Mouse (Mus musculus) lung, adult 2 months (tissue): ENCODE measurements around the gene Fkbp8. TPM values are rescaled to one million over a fixed set of nuclear protein-coding genes. Genes with fewer than 3 reads are reported as not detected.

Experiments used
- DNase-seq: peaks from one replicate; pipeline ENCODE4 v3.0.0; 2022
- H3K4me1 ChIP-seq: fragments of 200-500 bp; 2 replicates; pipeline ENCODE4 v1.6.1; 2011; ENCODE audit warnings: low read length; ENCODE audit not compliant: control insufficient read depth, insufficient read depth
- H3K4me3 ChIP-seq: fragments of 200-500 bp; replicated peaks from 2 replicates; pipeline ENCODE3; 2011; ENCODE audit warnings: low read depth, mild to moderate bottlenecking, control low read depth, low read length; ENCODE audit errors: extremely low read depth
- CTCF ChIP-seq: fragments of 200-500 bp; IDR thresholded peaks from 2 replicates; pipeline ENCODE4 v1.5.1; 2011; ENCODE audit warnings: mild to moderate bottlenecking, low read length, control low read depth; ENCODE audit not compliant: insufficient read depth
- POLR2A ChIP-seq: fragments of 200-500 bp; IDR thresholded peaks from 2 replicates; pipeline ENCODE4 v1.6.1; 2011; ENCODE audit warnings: low read depth, mild to moderate bottlenecking, control low read depth, low read length, borderline replicate concordance; ENCODE audit errors: extremely low read depth
- WGBS: fragments of 180-500 bp; shearing (Covaris S2); methylation state at CpG from one replicate; pipeline ENCODE4 v1.1.7; 2018; 5-methylcytosine and 5-hydroxymethylcytosine counted together
- polyA plus RNA-seq: library from polyadenylated mRNA; depleted of rRNA; stranded (reverse); fragments of >200 nt; gene quantifications from 2 replicates; pipeline ENCODE4 v1.2.3, GENCODE M21; 2012

The Fkbp8 gene
- polyA plus RNA-seq, 1 experiment, result 361 TPM

DNA sequence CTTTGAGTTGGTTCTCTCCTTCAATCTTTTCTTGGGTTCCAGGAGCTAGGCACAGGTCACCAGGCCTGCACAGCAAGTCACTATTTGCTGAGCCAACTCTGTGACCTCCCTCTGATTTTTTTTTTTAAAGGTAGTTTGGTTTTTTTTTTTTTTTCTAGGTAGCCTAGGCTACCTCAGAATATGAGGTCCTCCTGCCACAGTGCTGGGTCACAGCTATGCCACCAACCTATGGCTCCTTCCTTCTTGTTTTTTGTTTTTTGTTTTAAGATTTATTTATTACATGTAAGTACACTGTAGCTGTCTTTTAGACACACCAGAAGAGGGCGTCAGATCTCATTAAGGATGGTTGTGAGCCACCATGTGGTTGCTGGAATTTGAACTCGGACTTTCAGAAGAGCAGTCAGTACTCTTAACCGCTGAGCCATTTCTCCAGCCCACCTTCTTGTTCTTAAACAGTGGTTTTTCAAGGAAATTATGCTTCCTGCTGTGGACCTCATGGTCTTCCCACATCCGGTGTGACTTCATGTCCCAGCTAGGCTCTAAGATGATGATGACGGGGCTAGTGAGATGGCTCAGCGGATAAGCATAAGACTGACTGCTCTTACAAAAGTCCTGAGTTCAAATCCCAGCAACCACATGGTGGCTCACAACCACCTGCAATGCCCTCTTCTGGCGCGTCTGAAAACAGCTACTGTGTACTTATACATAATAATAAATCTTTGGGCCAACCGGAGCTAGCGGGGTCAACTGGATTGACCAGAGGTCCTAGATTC lies 22.1 kb downstream of the Fkbp8 start:
- H3K4me3 ChIP-seq, result no peak overlapping the region
- no peak for DNase-seq
- TF ChIP-seq CTCF, result no peak
- TF ChIP-seq POLR2A, result no peak
- WGBS, result 86% methylated on average over 10 of the region's 10 CpGs
- H3K4me1 ChIP-seq, result peaks cover 40% of the 10 kb centered on the region

DNA sequence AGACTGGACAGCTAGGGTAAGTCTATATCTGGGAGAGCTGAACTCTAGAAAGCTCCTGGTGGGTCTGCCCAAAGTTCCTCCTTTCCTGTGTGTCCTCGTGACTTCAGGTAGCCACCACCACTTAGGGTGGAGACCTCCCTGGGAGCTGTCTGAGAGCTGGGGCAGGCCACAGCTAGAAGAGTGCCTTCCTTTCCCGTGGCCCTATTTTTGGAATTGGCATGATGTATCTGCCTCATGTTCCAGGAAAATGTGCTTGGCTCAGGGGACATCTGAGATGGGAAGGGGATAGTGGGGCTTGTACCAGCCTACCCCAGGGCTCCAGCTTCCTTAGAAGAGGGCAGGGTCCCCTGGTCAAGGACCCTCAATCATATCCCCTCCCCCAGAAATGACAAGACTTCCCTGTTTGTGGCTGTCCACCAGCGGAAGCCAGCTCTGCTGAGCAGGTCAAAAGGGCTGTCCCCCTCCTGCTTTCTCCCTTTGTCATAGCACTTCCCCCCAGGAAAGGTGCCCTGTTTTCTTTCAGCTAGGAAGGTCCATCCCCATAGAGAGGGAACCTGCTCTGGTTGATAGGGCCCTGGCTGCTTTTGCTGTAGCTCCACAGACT lies 24.1 kb downstream of the Fkbp8 start:
- H3K4me1 ChIP-seq, result peaks cover 35% of the 10 kb centered on the region
- no peak overlapping the region for H3K4me3 ChIP-seq
- 16% methylated on average over 3 of the region's 3 CpGs for WGBS
- no peak for TF ChIP-seq POLR2A
- no peak for DNase-seq

DNA sequence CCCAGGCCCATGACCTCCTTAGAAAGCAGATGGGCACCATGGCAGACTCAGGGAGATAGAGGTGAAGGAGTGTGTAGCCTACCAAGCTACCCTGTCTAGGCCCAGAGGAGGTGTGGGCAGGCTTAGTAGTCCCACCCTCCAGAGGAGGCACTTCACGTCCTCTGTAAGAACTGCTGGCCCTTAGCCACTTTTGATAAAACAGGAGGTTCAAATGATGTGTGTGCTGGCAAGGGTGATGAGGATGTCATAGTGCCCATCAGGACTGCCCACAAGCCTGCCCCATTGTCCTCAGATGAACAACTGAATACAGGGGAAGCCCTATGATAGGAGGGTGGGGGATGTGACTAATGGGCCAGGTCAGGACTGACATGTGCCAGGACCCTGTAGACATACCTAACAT lies 25.3 kb downstream of the Fkbp8 start:
- 21% methylated on average over 1 of the region's 1 CpGs for WGBS
- DNase-seq, result no peak
- no peak overlapping the region for H3K4me3 ChIP-seq
- H3K4me1 ChIP-seq, result peaks cover 35% of the 10 kb centered on the region
- TF ChIP-seq CTCF, result no peak
- TF ChIP-seq POLR2A, result no peak

DNA sequence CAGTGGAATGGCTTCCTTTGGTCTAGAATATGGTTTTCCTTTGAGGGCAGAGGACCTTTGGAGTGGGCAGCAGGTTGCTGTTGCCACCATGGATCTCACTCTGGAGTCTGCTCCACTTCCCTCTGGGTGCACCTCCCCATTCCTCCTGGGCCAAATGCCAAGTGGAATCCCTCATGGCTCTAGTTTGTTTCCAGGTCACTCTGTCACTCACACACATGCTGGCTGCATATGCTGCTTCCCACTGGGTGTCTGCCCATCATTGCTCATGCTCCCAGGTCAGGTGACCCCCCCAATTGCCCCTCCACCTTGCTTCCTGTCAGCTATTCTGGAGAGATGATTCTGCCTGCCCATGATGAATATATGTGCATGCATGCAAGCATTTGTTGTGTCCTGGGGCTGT lies 26.2 kb downstream of the Fkbp8 start:
- no peak for DNase-seq
- no peak for TF ChIP-seq POLR2A
- TF ChIP-seq CTCF, result no peak
- Histone ChIP-seq H3K4me3 (no peak overlapping the region), H3K4me1 (peaks cover 36% of the 10 kb centered on the region)

DNA sequence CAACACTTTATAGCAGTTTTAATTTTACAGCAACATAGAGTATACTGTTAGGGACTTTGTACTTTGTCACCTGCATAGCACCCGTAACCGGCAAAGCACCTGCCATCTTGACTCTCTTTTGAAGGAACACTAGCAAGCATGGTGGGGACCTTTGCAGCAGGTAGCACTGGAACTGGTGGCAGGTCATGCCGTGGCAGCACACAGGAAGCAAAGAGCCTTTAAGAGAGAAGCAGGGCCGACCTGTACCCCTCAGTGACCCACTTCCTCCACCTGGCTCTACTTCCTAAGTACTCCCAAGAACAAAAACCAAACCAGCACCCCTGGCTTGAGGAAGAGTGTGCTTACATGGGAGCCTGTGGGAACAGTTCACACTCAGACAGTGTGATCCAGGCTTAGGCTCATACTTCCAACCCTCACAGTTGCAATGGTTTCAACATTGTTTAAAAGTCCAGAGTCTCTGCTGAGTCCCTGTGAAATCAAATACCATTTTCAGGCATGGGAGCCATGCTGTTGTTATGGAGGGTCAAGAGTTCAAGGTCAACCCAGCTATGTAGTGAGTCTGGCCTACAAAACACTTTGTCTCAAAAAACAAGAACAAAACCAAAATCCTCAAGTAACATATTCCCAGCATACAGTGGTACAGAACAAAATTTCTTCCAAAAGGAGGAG lies 27.7 kb downstream of the Fkbp8 start:
- 76% methylated on average over 4 of the region's 4 CpGs for WGBS
- peaks cover 42% of the 10 kb centered on the region for H3K4me1 ChIP-seq
- TF ChIP-seq POLR2A (no peak), CTCF (no peak)

DNA sequence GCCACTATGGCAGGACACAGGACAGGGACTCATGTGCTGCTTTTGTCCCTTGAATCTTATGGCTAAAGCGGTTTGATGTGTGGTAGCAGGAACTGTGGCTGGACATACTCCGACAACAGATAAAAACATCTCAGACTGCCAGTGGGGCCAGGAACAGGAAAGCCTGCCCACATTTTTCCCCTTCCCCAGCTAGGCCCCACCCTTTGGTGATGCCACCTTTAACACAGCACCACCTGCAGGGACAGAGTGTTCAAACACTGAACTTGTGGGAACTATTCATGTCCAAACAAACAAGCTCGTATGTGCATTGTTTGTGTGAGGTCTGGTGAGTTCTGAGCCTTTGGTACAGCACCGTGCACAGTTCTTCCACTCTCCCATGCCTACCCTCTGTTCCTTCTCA lies 30.8 kb downstream of the Fkbp8 start:
- Histone ChIP-seq H3K4me1 (peaks cover 43% of the 10 kb centered on the region), H3K4me3 (no peak overlapping the region)
- WGBS, result 29% methylated on average over 4 of the region's 4 CpGs
- DNase-seq, result no peak
- TF ChIP-seq POLR2A (no peak), CTCF (0 out of 2 replicates have a peak, but pooled peaks have one; percentile 2)

More for the DNA sequence above, 27.7 kb downstream of the Fkbp8 start:
- H3K4me3 ChIP-seq, result no peak overlapping the region
- no peak for DNase-seq

DNA sequence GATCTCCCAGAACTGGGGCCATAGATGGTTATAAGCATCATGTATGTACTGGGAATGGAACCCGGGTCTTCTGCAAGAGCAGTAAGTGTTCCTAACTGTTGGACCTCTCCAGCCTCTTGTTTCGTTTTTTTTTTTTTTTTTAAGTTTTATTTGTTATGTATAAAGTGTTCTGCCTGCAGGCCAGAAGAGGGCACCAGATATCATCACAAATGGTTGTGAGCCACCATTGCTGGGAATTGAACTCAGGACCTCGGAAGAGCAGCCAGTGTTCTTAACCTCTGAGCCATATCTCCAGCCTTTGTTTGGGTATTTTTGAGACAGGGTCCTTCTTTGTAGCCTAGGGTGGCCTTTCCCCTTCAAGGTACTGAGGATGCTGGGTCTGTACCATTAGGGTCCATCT lies 31.5 kb downstream of the Fkbp8 start:
- Histone ChIP-seq H3K4me1 (peaks cover 37% of the 10 kb centered on the region), H3K4me3 (no peak overlapping the region)
- WGBS, result 58% methylated on average over 3 of the region's 3 CpGs
- no peak for DNase-seq
- no peak for TF ChIP-seq CTCF
- TF ChIP-seq POLR2A, result no peak

DNA sequence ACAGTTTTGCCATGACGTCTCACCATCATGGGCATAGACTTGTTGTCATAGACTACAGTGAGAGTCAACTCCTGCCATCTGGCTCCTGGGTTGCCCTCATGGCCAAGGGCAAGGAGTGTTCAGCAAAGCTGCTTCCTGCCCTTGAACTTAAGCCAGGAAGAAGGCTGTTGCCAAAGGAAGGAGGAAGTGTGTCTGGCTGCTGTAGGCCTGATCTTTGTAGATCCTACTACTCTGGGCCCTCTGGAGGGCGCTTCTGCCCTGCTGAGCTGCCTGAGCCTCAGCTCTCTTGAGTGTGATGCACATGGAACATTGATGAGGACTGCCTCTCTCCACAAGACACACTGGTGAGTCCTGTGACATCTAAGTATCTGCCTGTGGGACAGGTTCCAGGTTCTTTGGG lies 32.6 kb downstream of the Fkbp8 start:
- 19% methylated on average over 2 of the region's 2 CpGs for WGBS
- Histone ChIP-seq H3K4me1 (peaks cover 47% of the 10 kb centered on the region), H3K4me3 (no peak overlapping the region)
- DNase-seq, result no peak
- TF ChIP-seq CTCF (peak; percentile 61), POLR2A (no peak)

DNA sequence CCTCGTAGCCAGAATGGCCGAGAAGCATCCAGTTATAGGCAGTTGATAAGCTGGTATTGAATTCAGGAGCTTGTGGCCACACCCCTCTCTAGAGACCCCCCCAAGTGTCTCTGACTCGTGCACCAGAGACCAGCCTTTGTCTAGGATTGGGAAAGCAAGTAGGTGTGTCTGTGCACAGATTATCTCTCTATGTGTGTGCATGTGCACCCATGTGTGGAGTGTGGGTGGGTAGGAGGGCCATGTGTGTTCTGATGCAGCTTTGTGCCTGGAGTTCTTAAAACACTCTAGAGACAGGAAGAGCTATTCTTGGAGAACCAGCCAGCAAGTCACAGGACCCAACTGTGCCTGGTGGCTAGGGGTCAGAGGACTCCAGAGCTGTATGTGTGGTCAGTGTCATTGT lies 33.0 kb downstream of the Fkbp8 start:
- Histone ChIP-seq H3K4me3 (no peak overlapping the region), H3K4me1 (peaks cover 52% of the 10 kb centered on the region)
- WGBS, result 61% methylated on average over 3 of the region's 3 CpGs
- no peak for DNase-seq
- TF ChIP-seq CTCF (no peak), POLR2A (no peak)
